Mouse (Mus musculus): ENCODE measurements around the gene Lrit3. TPM values are rescaled to one million over a fixed set of nuclear protein-coding genes. Genes with fewer than 3 reads are reported as not detected.

Lrit3 gene
- not detected in 2 replicates for polyA plus RNA-seq (2014; fragmentation: Nextera tagmentation; extraction: Ambion mirVana)

DNA sequence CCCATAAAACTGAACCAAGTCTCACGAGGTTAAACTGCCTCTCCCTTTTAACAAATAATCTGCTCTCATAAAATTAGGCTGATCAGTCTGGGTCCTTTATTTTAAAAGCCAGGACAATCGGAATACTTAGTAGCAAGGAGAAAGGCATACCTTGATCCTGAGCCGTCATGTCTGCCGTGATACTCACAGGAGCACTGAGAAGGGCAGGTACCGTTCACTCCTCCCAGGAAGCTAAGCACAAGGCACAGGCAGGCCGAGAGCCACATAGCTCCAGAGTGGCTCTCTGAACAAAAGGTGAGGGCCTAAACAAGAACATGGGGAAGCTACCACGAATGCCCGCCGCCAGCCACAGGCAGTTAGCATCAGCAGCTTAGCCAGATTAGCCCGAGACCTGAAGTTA lies at the start of gene Lrit3:
TSS of gene Lrit3 (minus strand) at position 266 of the 400 bp plus-strand sequence.
- Histone ChIP-seq H3K27ac (ENCODE audit: low read depth, low read length) (no peak within 1 kb of the TSS), H3K9me3 (replicated peaks; ENCODE audit: control insufficient read depth, low read length) (no peaks in the 10 kb centered on the region), H3K4me2 (no peak within 1 kb of the TSS), H3K36me3 (ENCODE audit: control insufficient read depth, insufficient read depth, low read length) (no peaks in the 10 kb centered on the region), H3K4me3 (ENCODE audit: low read depth, low read length) (no peak within 1 kb of the TSS), H3K9ac (ENCODE audit: low read depth, low read length) (no peak within 1 kb of the TSS), H3K27me3 (ENCODE audit: control insufficient read depth, insufficient read depth, low read length) (no peaks in the 10 kb centered on the region), H3K4me1 (ENCODE audit: control insufficient read depth, insufficient read depth, low read length) (no peaks in the 10 kb centered on the region)
- WGBS (ENCODE audit: insufficient replicate concordance) = 69% methylated on average over 10 of the region's 10 CpGs
- no peak for ATAC-seq (replicated peaks; ENCODE audit: insufficient number of reproducible peaks, low FRiP score, low TSS enrichment)

- Histone ChIP-seq H3K4me1 (ENCODE audit: control insufficient read depth, insufficient read depth, low read length) (no peaks in the 10 kb centered on the region), H3K4me2 (no peak overlapping the region), H3K27ac (ENCODE audit: low read depth, low read length) (no peak overlapping the region), H3K36me3 (ENCODE audit: control insufficient read depth, insufficient read depth, low read length) (no peaks in the 10 kb centered on the region), H3K9ac (ENCODE audit: low read depth, low read length) (no peak overlapping the region), H3K27me3 (ENCODE audit: control insufficient read depth, insufficient read depth, low read length) (no peaks in the 10 kb centered on the region), H3K4me3 (ENCODE audit: low read depth, low read length) (no peak overlapping the region), H3K9me3 (replicated peaks; ENCODE audit: control insufficient read depth, low read length) (no peaks in the 10 kb centered on the region)
- no peak for ATAC-seq (replicated peaks; ENCODE audit: insufficient number of reproducible peaks, low FRiP score, low TSS enrichment)
- WGBS (ENCODE audit: insufficient replicate concordance) = 78% methylated on average over 7 of the region's 7 CpGs
Observed at GRCm38 (mm10) chr3:129846846-129847245, 43.0 kb upstream of the Lrit3 start.

GRCm38 (mm10) chr3:129845868-129846267 lies 42.0 kb upstream of the Lrit3 start:
- no peaks in the 10 kb centered on the region for H3K4me1 ChIP-seq (ENCODE audit: control insufficient read depth, insufficient read depth, low read length)
- no peaks in the 10 kb centered on the region for H3K36me3 ChIP-seq (ENCODE audit: control insufficient read depth, insufficient read depth, low read length)
- ATAC-seq (replicated peaks; ENCODE audit: insufficient number of reproducible peaks, low FRiP score, low TSS enrichment) = no peak
- no peak overlapping the region for H3K27ac ChIP-seq (ENCODE audit: low read depth, low read length)
- no peak overlapping the region for H3K4me2 ChIP-seq
- H3K27me3 ChIP-seq (ENCODE audit: control insufficient read depth, insufficient read depth, low read length) = no peaks in the 10 kb centered on the region
- no peak overlapping the region for H3K4me3 ChIP-seq (ENCODE audit: low read depth, low read length)
- no peak overlapping the region for H3K9ac ChIP-seq (ENCODE audit: low read depth, low read length)
- 71% methylated on average over 2 of the region's 2 CpGs for WGBS (ENCODE audit: insufficient replicate concordance)
- no peaks in the 10 kb centered on the region for H3K9me3 ChIP-seq (replicated peaks; ENCODE audit: control insufficient read depth, low read length)

DNA sequence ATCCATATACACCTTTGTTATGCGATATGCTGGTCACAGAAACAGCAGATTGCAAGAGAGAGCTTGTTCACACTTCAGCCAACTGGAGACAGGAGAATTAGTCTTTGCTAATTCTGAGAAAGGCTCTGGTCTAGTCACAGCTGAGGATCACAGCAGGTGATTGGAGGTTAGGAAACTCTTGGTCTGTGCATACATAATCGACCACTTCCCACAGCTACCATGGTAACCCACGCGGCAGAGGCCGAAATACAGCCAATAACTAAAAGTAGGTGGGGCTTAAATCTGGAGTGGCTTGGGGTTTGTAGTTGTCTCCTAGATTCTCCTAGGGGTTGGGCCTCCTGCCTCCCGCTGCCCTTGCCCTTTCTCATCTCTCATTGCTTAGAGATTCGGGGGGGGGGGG lies 34.2 kb upstream of the Lrit3 start:
- Histone ChIP-seq H3K4me3 (ENCODE audit: low read depth, low read length) (no peak overlapping the region), H3K9ac (ENCODE audit: low read depth, low read length) (no peak overlapping the region), H3K4me1 (ENCODE audit: control insufficient read depth, insufficient read depth, low read length) (0 out of 2 replicates have a peak, but pooled peaks cover 3% of the 10 kb centered on the region), H3K9me3 (replicated peaks; ENCODE audit: control insufficient read depth, low read length) (no peaks in the 10 kb centered on the region), H3K4me2 (no peak overlapping the region), H3K27ac (ENCODE audit: low read depth, low read length) (no peak overlapping the region), H3K27me3 (ENCODE audit: control insufficient read depth, insufficient read depth, low read length) (no peaks in the 10 kb centered on the region), H3K36me3 (ENCODE audit: control insufficient read depth, insufficient read depth, low read length) (no peaks in the 10 kb centered on the region)
- WGBS (ENCODE audit: insufficient replicate concordance) = 45% methylated on average over 7 of the region's 7 CpGs
- ATAC-seq (replicated peaks; ENCODE audit: insufficient number of reproducible peaks, low FRiP score, low TSS enrichment) = no peak

DNA sequence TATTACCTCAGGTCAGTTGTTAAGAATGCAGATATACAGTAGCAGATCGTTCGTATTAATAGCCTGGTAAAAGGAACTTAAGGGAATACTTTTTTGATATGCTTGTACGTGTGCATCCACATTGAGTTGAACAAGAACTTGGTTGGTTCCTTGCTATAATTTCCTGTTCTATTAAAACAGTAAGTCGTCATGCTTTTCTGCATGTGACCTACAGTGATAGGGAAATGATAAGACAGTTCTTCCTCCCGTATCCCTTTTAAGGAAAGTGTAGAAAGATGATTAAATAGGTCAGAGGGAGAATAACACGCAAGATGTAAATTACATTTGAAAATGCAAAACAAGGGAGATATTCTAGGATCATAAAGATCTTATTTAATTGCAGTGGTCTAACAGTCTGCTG lies 33.1 kb upstream of the Lrit3 start:
- WGBS (ENCODE audit: insufficient replicate concordance) = 76% methylated on average over 6 of the region's 6 CpGs
- no peak overlapping the region for H3K4me3 ChIP-seq (ENCODE audit: low read depth, low read length)
- H3K4me2 ChIP-seq = no peak overlapping the region
- no peaks in the 10 kb centered on the region for H3K27me3 ChIP-seq (ENCODE audit: control insufficient read depth, insufficient read depth, low read length)
- H3K36me3 ChIP-seq (ENCODE audit: control insufficient read depth, insufficient read depth, low read length) = no peaks in the 10 kb centered on the region
- no peak overlapping the region for H3K27ac ChIP-seq (ENCODE audit: low read depth, low read length)
- H3K9ac ChIP-seq (ENCODE audit: low read depth, low read length) = no peak overlapping the region
- ATAC-seq (replicated peaks; ENCODE audit: insufficient number of reproducible peaks, low FRiP score, low TSS enrichment) = no peak
- 0 out of 2 replicates have a peak, but pooled peaks cover 3% of the 10 kb centered on the region for H3K4me1 ChIP-seq (ENCODE audit: control insufficient read depth, insufficient read depth, low read length)
- H3K9me3 ChIP-seq (replicated peaks; ENCODE audit: control insufficient read depth, low read length) = no peaks in the 10 kb centered on the region

- no peaks in the 10 kb centered on the region for H3K36me3 ChIP-seq (ENCODE audit: control insufficient read depth, insufficient read depth, low read length)
- no peak overlapping the region for H3K9ac ChIP-seq (ENCODE audit: low read depth, low read length)
- no peak for ATAC-seq (replicated peaks; ENCODE audit: insufficient number of reproducible peaks, low FRiP score, low TSS enrichment)
- H3K9me3 ChIP-seq (replicated peaks; ENCODE audit: control insufficient read depth, low read length) = no peaks in the 10 kb centered on the region
- WGBS (ENCODE audit: insufficient replicate concordance) = 18% methylated on average over 11 of the region's 11 CpGs
- H3K4me3 ChIP-seq (ENCODE audit: low read depth, low read length) = no peak overlapping the region
- 0 out of 2 replicates have a peak, but pooled peaks cover 3% of the 10 kb centered on the region for H3K4me1 ChIP-seq (ENCODE audit: control insufficient read depth, insufficient read depth, low read length)
- H3K27me3 ChIP-seq (ENCODE audit: control insufficient read depth, insufficient read depth, low read length) = no peaks in the 10 kb centered on the region
- H3K4me2 ChIP-seq = peak overlapping the region; percentile 39
- H3K27ac ChIP-seq (ENCODE audit: low read depth, low read length) = peak overlapping the region; percentile 69; the same call in 1 of the 2 replicates
Observed at GRCm38 (mm10) chr3:129836051-129836697, 32.3 kb upstream of the Lrit3 start.

DNA sequence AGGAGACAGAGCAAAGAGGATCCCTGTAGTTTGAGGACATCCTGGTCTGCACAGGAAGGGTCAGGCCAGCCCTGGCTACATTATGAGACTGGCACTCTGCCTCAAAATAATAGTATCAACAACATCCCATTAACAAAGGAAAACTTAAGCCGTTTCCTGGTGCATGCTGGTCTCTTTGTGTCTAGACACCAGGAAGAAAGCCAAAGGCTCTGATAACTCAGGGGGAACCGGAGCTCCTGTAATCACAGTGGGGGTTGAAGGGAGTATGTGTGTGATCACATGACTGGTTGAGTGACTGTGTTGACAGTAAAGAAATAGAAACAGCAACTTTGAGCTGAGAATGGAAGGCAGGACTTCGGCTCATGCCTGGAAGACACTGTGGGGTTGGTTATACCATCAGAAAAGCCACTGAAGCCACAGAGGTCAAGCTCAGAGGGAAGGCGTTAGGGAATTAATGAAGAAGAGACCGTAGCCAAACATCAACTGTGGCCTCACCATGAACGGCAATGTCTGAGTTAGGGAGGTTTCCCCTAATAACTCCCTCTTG lies 31.6 kb upstream of the Lrit3 start, which contains the start of gene Cfi:
TSS of gene Cfi (plus strand) at position 497 of the 547 bp plus-strand sequence.
- H3K27ac ChIP-seq (ENCODE audit: low read depth, low read length) = peak within 1 kb of the TSS; percentile 69; the same call in 1 of the 2 replicates
- ATAC-seq (replicated peaks; ENCODE audit: insufficient number of reproducible peaks, low FRiP score, low TSS enrichment) = no peak
- H3K27me3 ChIP-seq (ENCODE audit: control insufficient read depth, insufficient read depth, low read length) = no peaks in the 10 kb centered on the region
- peak within 1 kb of the TSS; percentile 39 for H3K4me2 ChIP-seq
- H3K4me1 ChIP-seq (ENCODE audit: control insufficient read depth, insufficient read depth, low read length) = 0 out of 2 replicates have a peak, but pooled peaks cover 3% of the 10 kb centered on the region
- no peaks in the 10 kb centered on the region for H3K36me3 ChIP-seq (ENCODE audit: control insufficient read depth, insufficient read depth, low read length)
- no peak within 1 kb of the TSS for H3K9ac ChIP-seq (ENCODE audit: low read depth, low read length)
- H3K4me3 ChIP-seq (ENCODE audit: low read depth, low read length) = no peak within 1 kb of the TSS
- 48% methylated on average over 6 of the region's 6 CpGs for WGBS (ENCODE audit: insufficient replicate concordance)
- H3K9me3 ChIP-seq (replicated peaks; ENCODE audit: control insufficient read depth, low read length) = no peaks in the 10 kb centered on the region

- WGBS (ENCODE audit: insufficient replicate concordance) = under 1% methylated on average over 57 of the region's 60 CpGs
- no peaks in the 10 kb centered on the region for H3K27me3 ChIP-seq (ENCODE audit: control insufficient read depth, insufficient read depth, low read length)
- H3K4me3 ChIP-seq (ENCODE audit: low read depth, low read length) = peak within 1 kb of the TSS; percentile 82
- H3K9me3 ChIP-seq (replicated peaks; ENCODE audit: control insufficient read depth, low read length) = no peaks in the 10 kb centered on the region
- peaks cover 3% of the 10 kb centered on the region; the same call in 1 of the 2 replicates for H3K36me3 ChIP-seq (ENCODE audit: control insufficient read depth, insufficient read depth, low read length)
- H3K27ac ChIP-seq (ENCODE audit: low read depth, low read length) = peak within 1 kb of the TSS; percentile 84
- peak within 1 kb of the TSS; percentile 85 for H3K9ac ChIP-seq (ENCODE audit: low read depth, low read length)
- peak; percentile 90 for ATAC-seq (replicated peaks; ENCODE audit: insufficient number of reproducible peaks, low FRiP score, low TSS enrichment)
- H3K4me1 ChIP-seq (ENCODE audit: control insufficient read depth, insufficient read depth, low read length) = peaks cover 12% of the 10 kb centered on the region
- H3K4me2 ChIP-seq = peak within 1 kb of the TSS; percentile 76
Observed at GRCm38 (mm10) chr3:129831035-129831568, 27.3 kb upstream of the Lrit3 start, which contains the start of gene Gar1. TSS of gene Gar1 (minus strand) at chr3:129831396.

Data from heart, embryonic 11.5 days (tissue).